Mouse (Mus musculus) hindbrain, embryonic 10.5 days (tissue): Measurements from ENCODE around the gene Mettl1. TPM values are rescaled to one million over a fixed set of nuclear protein-coding genes. Genes with fewer than 3 reads are reported as not detected.

Experiments
- DNase-seq: peaks from one replicate; pipeline ENCODE4 v3.0.0-alpha.2; 2017; ENCODE audit warnings: low spot score
- H3K27ac ChIP-seq: fragments of 300-500 bp; sonication (generic); 2 replicates; pipeline ENCODE4 v1.5.1; 2016; ENCODE audit warnings: mild to moderate bottlenecking, moderate library complexity
- H3K27me3 ChIP-seq: fragments of 300-500 bp; sonication (generic); 2 replicates; pipeline ENCODE4 v1.6.1; 2016; ENCODE audit warnings: mild to moderate bottlenecking; ENCODE audit not compliant: poor library complexity, insufficient read depth, severe bottlenecking
- H3K36me3 ChIP-seq: fragments of 300-500 bp; sonication (generic); 2 replicates; pipeline ENCODE4 v1.6.1; 2016; ENCODE audit warnings: mild to moderate bottlenecking, moderate library complexity
- H3K4me1 ChIP-seq: fragments of 300-500 bp; sonication (generic); replicated peaks from 2 replicates; pipeline ENCODE4 v1.6.1; 2016; ENCODE audit warnings: mild to moderate bottlenecking
- H3K4me3 ChIP-seq: fragments of 300-500 bp; sonication (generic); 2 replicates; pipeline ENCODE4 v1.5.1; 2016; ENCODE audit warnings: mild to moderate bottlenecking, moderate library complexity
- H3K9me3 ChIP-seq: fragments of 300-500 bp; sonication (generic); 2 replicates; pipeline ENCODE4 v1.6.1; 2016; ENCODE audit warnings: mild to moderate bottlenecking, moderate library complexity
- WGBS: fragments of 180-500 bp; shearing (Covaris S2); methylation state at CpG from one replicate; pipeline ENCODE4 v1.1.7; 2016; 5-methylcytosine and 5-hydroxymethylcytosine counted together
- microRNA counts: library from miRNA; unstranded; fragments of <30 nt; microRNA quantifications from one replicate; lab custom pipeline; 2017
- polyA plus RNA-seq: library from polyadenylated mRNA; unstranded; fragments of >200 nt; fragmentation: Nextera tagmentation; extraction: Ambion mirVana; gene quantifications from 2 replicates; pipeline ENCODE4 v1.2.1, GENCODE M21; 2016

The Mettl1 gene
- polyA plus RNA-seq, 1 experiment from 2014 or later = 39.2 TPM

DNA sequence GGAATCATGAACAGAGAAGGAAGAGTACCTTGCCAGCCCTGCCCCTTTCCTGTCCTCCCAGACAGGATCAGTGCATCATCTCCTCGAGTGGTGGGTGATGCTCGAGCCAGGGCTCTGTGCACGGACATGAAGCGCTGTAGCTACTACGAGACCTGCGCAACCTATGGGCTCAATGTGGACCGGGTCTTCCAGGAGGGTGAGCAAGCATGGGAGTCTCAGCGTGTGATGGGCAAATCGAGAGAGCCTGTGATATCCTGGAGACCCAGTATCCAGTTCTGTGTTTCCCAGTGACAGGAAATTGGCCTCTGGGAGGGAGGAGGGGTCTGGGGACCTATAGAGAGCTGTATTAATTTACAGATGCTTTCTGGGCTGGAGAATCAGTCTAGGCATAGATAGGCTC, 43.8 kb downstream of the Mettl1 start:
- Histone ChIP-seq H3K27ac (no peak overlapping the region), H3K27me3 (peaks cover 88% of the 10 kb centered on the region), H3K36me3 (no peaks in the 10 kb centered on the region), H3K4me3 (no peak overlapping the region), H3K4me1 (peaks cover 34% of the 10 kb centered on the region), H3K9me3 (no peaks in the 10 kb centered on the region)
- 84% methylated on average over 9 of the region's 9 CpGs for WGBS
- no peak for DNase-seq

DNA sequence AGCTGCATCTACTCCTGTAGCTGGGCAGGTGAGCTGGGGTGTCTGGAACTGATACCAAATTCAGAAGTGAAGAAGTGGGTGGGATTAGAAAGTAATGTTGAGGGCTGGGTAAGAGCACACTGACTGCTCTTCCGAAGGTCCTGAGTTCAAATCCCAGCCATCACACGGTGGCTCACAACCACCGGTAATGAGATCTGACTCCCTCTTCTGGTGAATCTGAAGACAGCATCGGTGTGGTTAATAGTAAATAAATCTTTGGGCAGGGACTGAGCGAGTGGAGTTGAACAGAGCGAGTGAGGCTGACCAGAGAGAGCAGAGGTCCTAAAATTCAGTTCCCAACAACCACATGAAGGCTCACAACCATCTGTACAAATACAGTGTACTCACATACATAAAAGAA, 44.4 kb downstream of the Mettl1 start:
- DNase-seq = no peak
- no peak overlapping the region for H3K4me3 ChIP-seq
- no peaks in the 10 kb centered on the region for H3K36me3 ChIP-seq
- H3K9me3 ChIP-seq = no peaks in the 10 kb centered on the region
- 75% methylated on average over 6 of the region's 6 CpGs for WGBS
- no peak overlapping the region for H3K27ac ChIP-seq
- H3K4me1 ChIP-seq = peaks cover 33% of the 10 kb centered on the region
- peaks cover 88% of the 10 kb centered on the region for H3K27me3 ChIP-seq

DNA sequence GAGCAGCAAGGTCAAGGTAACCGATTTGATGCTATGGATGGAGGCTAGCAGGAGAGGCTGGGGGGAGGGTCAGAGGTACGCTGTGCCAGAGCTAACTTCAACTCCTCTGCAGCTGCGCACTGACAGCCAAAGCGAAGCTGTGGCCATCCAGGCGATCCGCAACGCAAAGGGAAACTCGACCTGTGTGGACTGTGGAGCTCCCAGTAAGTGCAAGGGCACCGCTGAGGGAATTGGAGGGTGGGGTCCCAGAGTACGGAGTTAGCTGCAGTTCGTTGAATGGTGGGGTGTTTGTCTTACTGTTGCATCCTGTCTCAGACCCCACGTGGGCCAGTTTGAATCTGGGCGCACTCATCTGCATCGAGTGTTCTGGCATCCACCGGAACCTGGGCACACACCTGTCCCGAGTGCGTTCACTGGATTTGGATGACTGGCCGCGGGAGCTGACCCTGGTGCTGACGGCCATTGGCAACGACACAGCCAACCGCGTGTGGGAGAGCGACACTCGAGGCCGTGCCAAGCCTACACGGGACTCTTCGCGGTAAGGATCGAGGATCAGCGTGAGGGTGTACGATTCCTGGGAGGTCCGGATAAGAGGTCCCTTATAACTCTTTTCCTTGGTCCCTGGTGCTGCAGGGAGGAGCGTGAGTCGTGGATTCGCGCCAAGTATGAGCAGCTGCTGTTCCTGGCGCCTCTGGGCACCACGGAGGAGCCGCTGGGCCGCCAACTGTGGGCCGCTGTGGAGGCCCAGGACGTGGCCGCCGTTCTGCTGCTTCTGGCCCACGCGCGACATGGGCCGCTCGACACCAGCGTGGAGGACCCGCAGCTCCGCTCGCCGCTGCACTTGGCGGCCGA, 49.6 kb downstream of the Mettl1 start:
- Histone ChIP-seq H3K4me1 (peaks cover 23% of the 10 kb centered on the region), H3K4me3 (peak overlapping the region; percentile 39), H3K36me3 (peaks cover 16% of the 10 kb centered on the region), H3K27me3 (peaks cover 81% of the 10 kb centered on the region), H3K9me3 (no peaks in the 10 kb centered on the region), H3K27ac (no peak overlapping the region)
- 8% methylated on average over 57 of the region's 57 CpGs for WGBS
- peak; percentile 27 for DNase-seq

DNA sequence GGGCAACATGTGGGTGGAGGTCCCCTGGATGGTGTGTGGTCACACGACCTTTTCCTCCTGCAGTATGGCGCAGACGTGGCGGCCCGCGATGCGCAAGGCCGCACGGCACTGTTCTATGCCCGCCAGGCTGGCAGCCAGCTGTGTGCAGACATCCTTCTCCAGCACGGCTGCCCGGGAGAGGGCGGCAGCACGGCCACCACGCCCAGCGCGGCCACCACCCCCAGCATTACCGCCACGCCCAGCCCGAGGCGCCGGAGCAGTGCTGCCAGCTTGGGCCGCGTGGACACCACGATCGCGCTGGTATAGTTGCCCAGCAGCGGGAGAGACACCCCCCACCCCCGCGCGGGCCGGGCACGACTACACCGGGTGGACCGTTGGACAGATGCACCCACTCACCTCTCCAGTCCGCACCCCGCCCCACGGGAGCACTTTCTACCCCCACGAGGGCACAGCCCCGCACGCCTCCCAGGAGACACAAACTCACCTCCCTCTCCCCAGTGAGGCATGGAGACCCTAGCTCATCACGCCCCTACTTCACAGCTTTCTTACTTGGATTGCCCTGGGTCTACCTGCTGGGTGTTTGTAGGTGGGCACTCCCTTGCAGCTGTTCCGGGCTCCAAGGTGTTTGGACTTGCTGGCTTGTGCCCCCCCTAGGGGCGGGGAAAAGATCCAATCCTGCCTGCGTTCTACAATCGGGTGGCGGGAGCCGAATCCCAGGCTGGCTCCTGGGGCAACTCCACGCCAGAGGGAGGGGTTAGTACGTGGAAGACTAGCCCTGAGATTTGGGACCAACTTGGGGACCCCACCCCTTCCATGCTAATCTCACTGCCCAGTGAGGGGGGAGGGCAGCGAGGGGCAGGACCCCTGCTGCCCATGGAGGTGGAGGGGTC, 50.5 kb downstream of the Mettl1 start:
- no peak for DNase-seq
- Histone ChIP-seq H3K4me3 (peak overlapping the region; percentile 39), H3K27ac (0 out of 2 replicates have a peak overlapping the region, but pooled peaks have one; percentile 13), H3K4me1 (peaks cover 23% of the 10 kb centered on the region), H3K9me3 (no peaks in the 10 kb centered on the region), H3K27me3 (peaks cover 81% of the 10 kb centered on the region), H3K36me3 (peaks cover 26% of the 10 kb centered on the region)
- WGBS = 11% methylated on average over 51 of the region's 51 CpGs

DNA sequence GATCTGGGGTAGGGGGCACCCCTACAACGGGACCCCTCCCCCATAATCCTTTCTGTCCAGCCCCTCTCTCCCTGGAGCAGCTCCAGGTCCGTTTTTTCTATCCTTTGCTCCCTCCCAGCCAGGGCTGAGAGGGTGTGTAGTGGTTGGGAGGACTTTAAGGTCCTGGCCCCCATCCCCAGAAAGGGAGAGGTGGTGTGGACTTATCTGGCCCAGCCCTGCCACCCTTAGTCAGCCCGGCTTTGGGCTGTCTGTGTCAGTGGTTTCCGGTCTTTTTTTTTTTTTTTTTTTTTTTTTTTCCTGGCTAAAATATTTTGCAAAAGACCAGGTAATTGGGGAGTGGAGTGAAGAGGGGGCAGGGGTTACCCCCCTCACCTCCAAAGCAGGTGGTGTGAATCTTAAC, 51.5 kb downstream of the Mettl1 start:
- WGBS = 58% methylated on average over 4 of the region's 4 CpGs
- no peak for DNase-seq
- peaks cover 23% of the 10 kb centered on the region for H3K4me1 ChIP-seq
- H3K9me3 ChIP-seq = no peaks in the 10 kb centered on the region
- H3K27ac ChIP-seq = no peak overlapping the region
- H3K27me3 ChIP-seq = peaks cover 71% of the 10 kb centered on the region
- no peak overlapping the region for H3K4me3 ChIP-seq
- H3K36me3 ChIP-seq = peaks cover 36% of the 10 kb centered on the region

DNA sequence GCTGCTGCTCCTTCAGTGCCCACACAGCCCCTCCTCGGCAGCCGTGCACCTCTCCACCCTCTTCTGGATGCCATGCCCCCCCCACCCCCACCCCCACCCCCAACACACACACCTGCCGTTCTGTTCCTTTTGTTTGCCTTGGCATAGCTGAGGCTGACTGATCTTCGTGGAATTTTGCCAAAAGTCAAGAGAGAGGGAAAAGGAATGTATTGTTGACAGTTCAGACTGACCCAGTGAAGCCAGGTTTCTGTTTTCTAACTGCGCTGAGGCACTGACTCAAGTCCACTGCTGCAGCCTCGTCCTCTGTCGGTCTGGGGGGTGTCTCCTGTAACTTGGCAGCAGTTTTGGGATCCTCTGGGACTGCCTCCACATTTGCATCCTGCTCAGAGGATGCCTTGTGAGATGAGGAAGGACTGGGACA, 53.2 kb downstream of the Mettl1 start:
- Histone ChIP-seq H3K36me3 (peaks cover 52% of the 10 kb centered on the region), H3K27me3 (peaks cover 54% of the 10 kb centered on the region), H3K27ac (no peak overlapping the region), H3K9me3 (no peaks in the 10 kb centered on the region), H3K4me1 (peaks cover 23% of the 10 kb centered on the region), H3K4me3 (no peak overlapping the region)
- WGBS = 68% methylated on average over 7 of the region's 7 CpGs
- no peak for DNase-seq

MicroRNAs within 50 kb of the gene (microRNA counts, 519-probe panel; counts per million panel counts)
- microRNA mmu-miR-26a (lab: Ali Mortazavi, UCI) (1,255 counts per million, percentile 77 among the panel's probes with 10 or more counts), microRNA mmu-miR-546 (lab: Ali Mortazavi, UCI) (1,255 counts per million, percentile 77 among the panel's probes with 10 or more counts)

Other genes starting within 250 kb of the Mettl1 start
- 15.4 and 19.5 TPM in 2 replicates for gene Atp23, start 140.1 kb upstream of the Mettl1 start, polyA plus RNA-seq
- 33.5 and 36.5 TPM in 2 replicates for gene Ctdsp2, start 62.7 kb upstream of the Mettl1 start, polyA plus RNA-seq
- 0.63 and 1.6 TPM in 2 replicates for gene Avil, start 40.7 kb upstream of the Mettl1 start, polyA plus RNA-seq
- gene Tsfm, start 10.6 kb upstream of the Mettl1 start, polyA plus RNA-seq = 91.4 and 97.4 TPM in 2 replicates
- 0.07 and 0.25 TPM in 2 replicates for gene Eef1akmt3, start 99 bp downstream of the Mettl1 start, polyA plus RNA-seq
- gene Cyp27b1, start 6.8 kb downstream of the Mettl1 start, polyA plus RNA-seq = 0.06 and 0.34 TPM in 2 replicates
- gene March9, start 18.8 kb downstream of the Mettl1 start, polyA plus RNA-seq = 1.2 and 1.6 TPM in 2 replicates
- gene Cdk4, start 22.1 kb downstream of the Mettl1 start, polyA plus RNA-seq = 2,665 and 2,802 TPM in 2 replicates
- gene Tspan31, start 28.9 kb downstream of the Mettl1 start, polyA plus RNA-seq = 177 and 187 TPM in 2 replicates
- gene Agap2, start 33.9 kb downstream of the Mettl1 start, polyA plus RNA-seq = 0.12 and 0.33 TPM in 2 replicates
- gene Os9, start 79.7 kb downstream of the Mettl1 start, polyA plus RNA-seq = 69.4 and 85.5 TPM in 2 replicates
- gene B4galnt1, start 123.8 kb downstream of the Mettl1 start, polyA plus RNA-seq = 4.4 and 12.7 TPM in 2 replicates
- 1.6 and 2.1 TPM in 2 replicates for gene Slc26a10, start 139.2 kb downstream of the Mettl1 start, polyA plus RNA-seq
- gene Arhgef25, start 148.7 kb downstream of the Mettl1 start, polyA plus RNA-seq = 29.8 and 33.5 TPM in 2 replicates
- gene Dtx3, start 154.3 kb downstream of the Mettl1 start, polyA plus RNA-seq = 110 and 151 TPM in 2 replicates
- gene Pip4k2c, start 170.2 kb downstream of the Mettl1 start, polyA plus RNA-seq = 17.9 and 21.9 TPM in 2 replicates
- gene Kif5a, start 221.9 kb downstream of the Mettl1 start, polyA plus RNA-seq = 24.4 and 39.4 TPM in 2 replicates
- gene Dctn2, start 225.0 kb downstream of the Mettl1 start, polyA plus RNA-seq = 222 and 255 TPM in 2 replicates
- 12.8 and 16.3 TPM in 2 replicates for gene Mbd6, start 247.6 kb downstream of the Mettl1 start, polyA plus RNA-seq